Mouse (Mus musculus) kidney, adult 10 weeks (tissue): ENCODE results near the gene Plin2. TPM values are rescaled to one million over a fixed set of nuclear protein-coding genes. Genes with fewer than 3 reads are reported as not detected.

Experiments
- polyA plus RNA-seq: library from polyadenylated mRNA; stranded (reverse); fragments of 350-450 nt; fragmentation: Illumina TruSeq; extraction: RNeasy Lipid Tissue Mini Kit (QIAGEN cat#74804); gene quantifications from one replicate; pipeline ENCODE4 v1.2.3, GENCODE M21; 2014; ENCODE audit warnings: low read depth, low replicate concordance

Gene Plin2
- polyA plus RNA-seq, result 13.1 TPM

DNA sequence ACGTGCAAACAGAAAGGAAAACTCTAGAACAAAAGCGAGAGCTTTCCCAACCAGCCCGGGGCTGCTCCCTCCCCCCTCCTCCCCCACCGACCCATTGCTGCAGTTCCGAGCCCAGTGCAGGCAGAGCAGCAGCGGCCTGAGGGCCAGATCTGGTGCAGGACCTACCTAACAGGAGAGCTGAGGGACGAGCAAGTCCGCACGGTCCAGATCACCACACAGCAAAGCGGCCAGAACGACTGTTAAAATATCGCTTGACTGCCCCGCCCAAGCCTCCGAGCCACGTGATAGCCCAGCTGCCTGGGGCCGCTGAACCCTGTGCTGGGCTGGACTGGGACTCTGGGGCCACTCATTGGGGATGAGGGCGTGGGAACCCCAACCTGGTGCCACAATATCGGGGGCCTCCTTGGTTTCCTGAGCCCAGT is at the start of gene Plin2:
Plin2 (minus strand) TSS at position 281 of the 422 bp plus-strand sequence.

DNA sequence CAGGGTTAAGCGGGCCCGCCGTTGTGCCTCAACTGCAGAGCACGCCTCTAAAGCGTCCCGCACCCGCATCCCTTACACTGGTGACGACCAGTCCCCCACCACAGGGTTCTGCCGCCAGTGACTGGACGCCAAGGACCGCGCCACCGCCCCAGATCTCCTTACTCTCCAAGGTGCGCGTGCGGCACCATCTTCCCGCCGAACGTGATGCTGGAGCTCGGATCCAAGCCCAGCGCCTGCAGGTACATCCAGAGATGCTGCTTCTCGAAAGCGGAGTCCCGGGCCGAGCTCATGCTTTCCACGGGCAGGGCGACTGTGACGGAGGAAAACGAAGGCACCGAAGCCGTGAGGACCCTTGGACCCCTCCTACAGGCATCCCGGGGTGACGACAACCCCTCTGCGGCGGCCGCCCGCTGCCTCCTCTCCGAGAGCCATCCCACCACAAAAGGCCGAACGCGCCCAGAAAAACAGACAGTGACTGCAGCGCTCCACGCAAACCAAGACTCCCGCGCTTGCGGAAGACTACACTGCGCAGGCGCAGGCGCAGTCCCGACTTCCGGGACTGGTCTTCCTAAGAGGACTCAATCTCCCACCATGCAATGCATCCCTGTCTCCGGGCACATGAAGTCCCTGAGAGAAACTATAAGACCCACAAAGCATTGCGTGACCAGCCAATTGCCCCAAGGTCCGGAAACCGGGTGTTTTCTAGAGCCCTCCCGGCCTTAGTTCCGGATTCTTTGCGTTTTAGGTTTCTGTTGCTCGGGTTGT is 58.2 kb downstream of the Plin2 start, which contains the start of gene Haus6:
Haus6 (minus strand) TSS at position 532 of the 765 bp plus-strand sequence.

Other genes with a start within 250 kb of the Plin2 start
- gene Saxo1, start 111.7 kb downstream of the Plin2 start, polyA plus RNA-seq, result not detected
- gene Rraga, start 94.4 kb downstream of the Plin2 start, polyA plus RNA-seq, result 77.7 TPM
- 10.1 TPM for gene Haus6, start 58.0 kb downstream of the Plin2 start, polyA plus RNA-seq
- 37.3 TPM for gene Dennd4c, start 78.5 kb upstream of the Plin2 start, polyA plus RNA-seq
- 702 TPM for gene Rps6, start 187.4 kb upstream of the Plin2 start, polyA plus RNA-seq
- gene Acer2, start 204.3 kb upstream of the Plin2 start, polyA plus RNA-seq, result 17.2 TPM